Mouse (Mus musculus) thymus, postnatal 25 days (tissue): ENCODE data around the gene Sectm1a.
"Not testable (repeated sequence)": the region's sequence is repeated elsewhere in the genome, so short reads cannot be mapped to it uniquely, and the experiment has no call there.

Source experiments
- DNase-seq: peaks from one replicate; pipeline ENCODE4 v3.0.0; 2022

Sectm1a gene

GRCm38 (mm10) chr11:121081120-121081519 is at the start of gene Sectm1a:
Gene Sectm1a, minus strand, starts transcription at chr11:121081220.
- no peak for DNase-seq

- no peak for DNase-seq
These were observed 48.6 kb upstream of the Sectm1a start for GRCm38 (mm10) chr11:121129616-121130015.

- DNase-seq, result no peak
These were observed 46.4 kb upstream of the Sectm1a start for GRCm38 (mm10) chr11:121127441-121127840.

- DNase-seq, result no peak
These were observed 45.4 kb upstream of the Sectm1a start for GRCm38 (mm10) chr11:121126395-121126794.

GRCm38 (mm10) chr11:121125522-121126172 is 44.6 kb upstream of the Sectm1a start:
- no peak for DNase-seq

GRCm38 (mm10) chr11:121123438-121123837 is 42.4 kb upstream of the Sectm1a start:
- no peak for DNase-seq

GRCm38 (mm10) chr11:121122024-121122670 is 41.1 kb upstream of the Sectm1a start:
- no peak for DNase-seq

- DNase-seq, result no peak
These were observed 40.1 kb upstream of the Sectm1a start for GRCm38 (mm10) chr11:121121151-121121550.

GRCm38 (mm10) chr11:121118577-121118976 is 37.6 kb upstream of the Sectm1a start, which contains the start of gene Tex19.2:
Gene Tex19.2, minus strand, starts transcription at chr11:121118677.
- no peak for DNase-seq

- DNase-seq, result peak; percentile 4
These were observed 37.1 kb upstream of the Sectm1a start for GRCm38 (mm10) chr11:121118106-121118505.

- no peak for DNase-seq
These were observed 31.2 kb upstream of the Sectm1a start for GRCm38 (mm10) chr11:121112091-121112775.

GRCm38 (mm10) chr11:121111601-121112000 is 30.6 kb upstream of the Sectm1a start:
- no peak for DNase-seq

- no peak for DNase-seq
These were observed 30.0 kb upstream of the Sectm1a start for GRCm38 (mm10) chr11:121111051-121111450.

- no peak for DNase-seq
These were observed 29.0 kb upstream of the Sectm1a start for GRCm38 (mm10) chr11:121109986-121110385.

- DNase-seq, result no peak
These were observed 27.0 kb upstream of the Sectm1a start for GRCm38 (mm10) chr11:121108061-121108460.

GRCm38 (mm10) chr11:121107242-121107641 is 26.2 kb upstream of the Sectm1a start:
- not testable (repeated sequence) for DNase-seq

GRCm38 (mm10) chr11:121101124-121101805 is 20.2 kb upstream of the Sectm1a start:
- DNase-seq, result no peak

- DNase-seq, result no peak
These were observed 19.7 kb upstream of the Sectm1a start for GRCm38 (mm10) chr11:121100692-121101091.

GRCm38 (mm10) chr11:121099762-121100161 is 18.7 kb upstream of the Sectm1a start:
- no peak for DNase-seq

- no peak for DNase-seq
These were observed 11.9 kb upstream of the Sectm1a start for GRCm38 (mm10) chr11:121092606-121093585.

- no peak for DNase-seq
These were observed 9.9 kb upstream of the Sectm1a start for GRCm38 (mm10) chr11:121090943-121091342.
